Comparison of ENCODE assay signal across 7 mouse cellular contexts in genomic region chr5:103803927-103804590, GRCm38 (mm10).
DNase-seq lines count a peak whose midpoint lies in the region; ATAC-seq and TF ChIP-seq lines count a peak whose summit lies in the region.

No protein-coding gene starts in this region.

- no peak for TF ChIP-seq POLR2A in myocyte (IDR thresholded peaks at IDR 0.05; ENCODE audit: insufficient read length, low read depth)

- 0 out of 2 replicates have a peak overlapping the region, but pooled peaks have one; percentile 4 for H3K4me2 ChIP-seq in hindbrain, embryonic 15.5 days
- H3K4me2 ChIP-seq in myocyte (ENCODE audit: low read depth), result peak overlapping the region; percentile 44

- intact Hi-C loops in gastrocnemius, adult 2 months (cut with DNase I), result no loop called here
- intact Hi-C loops in left cerebral cortex, postnatal 36 days (cut with DNase I), result no loop called here

- peaks cover 94% of the 10 kb centered on the region for H3K79me2 ChIP-seq in myocyte (ENCODE audit: control insufficient read depth, insufficient read depth)

- DNase-seq in adrenal gland, postnatal 10 days, result peak; percentile 74
- DNase-seq in cerebellum, postnatal 10 days, result peak; percentile 80 to 87
- peak; percentile 81 for DNase-seq in gastrocnemius, adult 2 months
- DNase-seq in left cerebral cortex, postnatal 36 days (ENCODE audit: low spot score in 2 of 2), result peak; percentile 22 to 32

- no peak for TF ChIP-seq CTCF in gastrocnemius, adult 2 months (IDR thresholded peaks at IDR 0.05)

- H3K27ac ChIP-seq in gastrocnemius, adult 2 months, result peak overlapping the region; percentile 80
- peak overlapping the region; percentile 45; the same call in 1 of the 2 replicates for H3K27ac ChIP-seq in hindbrain, embryonic 15.5 days (replicated peaks)

- H3K4me1 ChIP-seq in hindbrain, embryonic 15.5 days (replicated peaks), result peaks cover 14% of the 10 kb centered on the region

- 0 out of 2 replicates have a peak overlapping the region, but pooled peaks have one; percentile 29 for H3K4me3 ChIP-seq in gastrocnemius, adult 2 months
- no peak overlapping the region for H3K4me3 ChIP-seq in hindbrain, embryonic 15.5 days
- no peak overlapping the region for H3K4me3 ChIP-seq in myocyte

- WGBS in hindbrain, embryonic 15.5 days, result 12% methylated on average over 8 of the region's 8 CpGs

- H3K36me3 ChIP-seq in hindbrain, embryonic 15.5 days, result no peaks in the 10 kb centered on the region
- peaks cover 5% of the 10 kb centered on the region for H3K36me3 ChIP-seq in myocyte (ENCODE audit: control insufficient read depth, insufficient read depth)

- no peak overlapping the region for H3ac ChIP-seq in myocyte (ENCODE audit: control insufficient read depth, insufficient read length)

- no peaks in the 10 kb centered on the region for H3K9me3 ChIP-seq in hindbrain, embryonic 15.5 days

- peak; percentile 84 for ATAC-seq in hindbrain, embryonic 15.5 days (ENCODE audit: low FRiP score, low read depth)
- no peak for ATAC-seq in activated CD4-positive, CD25-positive, alpha-beta regulatory T cell, adult 4 months

- H3K9ac ChIP-seq in hindbrain, embryonic 15.5 days, result no peak overlapping the region

- H3K27me3 ChIP-seq in hindbrain, embryonic 15.5 days, result no peaks in the 10 kb centered on the region
- H3K27me3 ChIP-seq in myocyte (ENCODE audit: control insufficient read depth, insufficient read depth, insufficient read length), result no peaks in the 10 kb centered on the region

TF ChIP-seq in myocyte, 11 proteins besides CTCF, POLR2A, EP300 and RAD21:
- TF ChIP-seq TCF12 (IDR thresholded peaks at IDR 0.05; ENCODE audit: insufficient read depth, poor library complexity, severe bottlenecking) (no peak), MYOD1 (IDR thresholded peaks at IDR 0.05; ENCODE audit: control insufficient read depth in 1 of 3, insufficient read length in 2 of 3, low read depth in 2 of 3) (no peak), USF1 (IDR thresholded peaks at IDR 0.05; ENCODE audit: low read depth) (no peak), CEBPB (IDR thresholded peaks at IDR 0.05; ENCODE audit: insufficient read depth, poor library complexity, severe bottlenecking) (no peak), MAX (IDR thresholded peaks at IDR 0.05; ENCODE audit: low read depth) (no peak), REST (IDR thresholded peaks at IDR 0.05; ENCODE audit: insufficient read depth, insufficient read length) (no peak), POLR2AphosphoS2 (IDR thresholded peaks at IDR 0.05; ENCODE audit: insufficient read length, low read depth) (no peak), TCF3 (IDR thresholded peaks at IDR 0.05; ENCODE audit: insufficient read length, low read depth) (no peak), E2F4 (IDR thresholded peaks at IDR 0.05; ENCODE audit: insufficient read depth) (no peak), SRF (IDR thresholded peaks at IDR 0.05; ENCODE audit: control insufficient read depth, insufficient read length, low read depth) (no peak), MYOG (IDR thresholded peaks at IDR 0.05; ENCODE audit: control insufficient read depth in 1 of 3, insufficient read depth in 1 of 3, insufficient read length in 2 of 3, low read depth in 2 of 3) (no peak)
TF ChIP-seq in myocyte: peak in this region for 0.

Comparison
In these comparisons a context has a peak if more than half of its experiments do, and no peak if none do; other contexts are left out.
1. DNase-seq: peak in every context shown above with its lines; median percentile 84 in cerebellum, postnatal 10 days; 81 in gastrocnemius, adult 2 months; 74 in adrenal gland, postnatal 10 days; 27 in left cerebral cortex, postnatal 36 days.